Mouse (Mus musculus) adrenal gland, postnatal 10 days (tissue): ENCODE measurements around the gene Ntm. TPM values are rescaled to one million over a fixed set of nuclear protein-coding genes. Genes with fewer than 3 reads are reported as not detected.
A peak's percentile ranks its signal among the peaks of the same experiment; 100 is the strongest.

ENCODE experiments used
- DNase-seq: peaks from one replicate; pipeline ENCODE4 v3.0.0; 2021; ENCODE audit warnings: mixed read lengths
- total RNA-seq, 2 experiments: library from RNA; stranded (reverse); gene quantifications; 2 replicates each; pipeline ENCODE4 v1.2.3; 2021

Ntm gene
- total RNA-seq, 2 experiments from 2014 or later, result 1.5 to 1.7 TPM

DNA sequence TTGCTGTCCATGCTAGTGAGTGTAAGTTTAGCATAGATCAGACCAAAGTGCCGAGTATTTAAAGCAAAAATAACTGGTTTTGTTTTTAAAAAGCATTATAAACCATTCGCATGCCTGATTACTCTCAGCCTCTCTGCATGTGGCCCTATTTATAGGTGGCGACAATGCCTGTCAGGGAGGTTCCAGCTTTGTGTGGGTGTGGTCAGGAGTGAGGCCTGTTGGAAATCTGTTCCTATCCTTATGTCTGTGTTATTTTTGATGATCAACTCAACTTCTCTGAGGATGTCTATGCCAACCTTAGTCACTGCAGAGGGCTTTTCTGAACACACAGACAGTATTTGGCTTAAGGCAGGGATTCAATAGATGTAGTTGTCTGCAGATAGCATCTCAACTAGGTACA, 78.9 kb downstream of the Ntm start:
- no peak for DNase-seq

DNA sequence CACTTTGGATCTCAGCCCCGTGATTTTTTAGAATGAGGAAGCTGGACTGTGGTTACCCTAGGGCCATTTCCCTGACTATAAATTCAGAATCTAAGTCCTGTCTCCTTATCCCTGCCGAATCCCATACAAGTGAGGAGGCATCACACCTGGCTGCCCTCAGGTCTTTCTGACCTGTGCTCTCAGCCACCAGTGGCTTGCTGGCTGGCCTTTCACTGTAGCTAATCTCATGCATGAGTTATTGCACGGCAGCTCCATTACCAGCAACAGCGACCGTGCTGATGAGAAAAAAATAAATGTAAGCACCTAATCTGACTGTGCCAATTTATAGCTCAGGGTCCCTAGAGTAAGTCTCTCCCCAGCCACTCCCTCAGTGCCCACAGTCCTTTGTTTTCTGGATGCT, 81.3 kb downstream of the Ntm start:
- no peak for DNase-seq

GRCm38 (mm10) chr9:29877583-29877982, 85.4 kb downstream of the Ntm start:
- no peak for DNase-seq

- DNase-seq, result no peak
Measured at GRCm38 (mm10) chr9:29867746-29868145, 95.2 kb downstream of the Ntm start.

GRCm38 (mm10) chr9:29866824-29867223, 96.1 kb downstream of the Ntm start:
- no peak for DNase-seq

- DNase-seq, result no peak
Measured at GRCm38 (mm10) chr9:29866101-29866500, 96.8 kb downstream of the Ntm start.

- DNase-seq, result no peak
Measured at GRCm38 (mm10) chr9:29865502-29865901, 97.4 kb downstream of the Ntm start.

DNA sequence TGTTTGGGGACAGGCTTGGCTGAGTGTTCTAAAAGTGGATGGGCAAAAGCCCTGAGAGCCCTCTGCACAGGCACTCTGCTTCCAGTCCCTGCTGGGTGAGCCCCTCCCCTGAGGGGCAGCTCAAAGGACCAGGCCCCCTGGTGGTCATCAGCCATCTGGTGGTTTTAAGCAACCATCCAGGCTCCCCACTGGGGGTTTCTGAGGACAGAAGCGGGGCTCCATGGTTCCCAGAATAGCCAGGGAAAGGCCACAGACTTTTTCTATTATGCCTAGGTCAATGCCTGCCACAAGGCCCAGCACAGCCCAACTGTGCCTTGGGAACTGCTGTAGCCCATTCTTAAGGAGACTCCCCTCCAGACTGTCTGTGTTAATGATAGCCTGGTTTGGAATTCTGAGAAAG, 98.1 kb downstream of the Ntm start:
- no peak for DNase-seq

- DNase-seq, result no peak
Measured at GRCm38 (mm10) chr9:29862408-29862807, 100.5 kb downstream of the Ntm start.

DNA sequence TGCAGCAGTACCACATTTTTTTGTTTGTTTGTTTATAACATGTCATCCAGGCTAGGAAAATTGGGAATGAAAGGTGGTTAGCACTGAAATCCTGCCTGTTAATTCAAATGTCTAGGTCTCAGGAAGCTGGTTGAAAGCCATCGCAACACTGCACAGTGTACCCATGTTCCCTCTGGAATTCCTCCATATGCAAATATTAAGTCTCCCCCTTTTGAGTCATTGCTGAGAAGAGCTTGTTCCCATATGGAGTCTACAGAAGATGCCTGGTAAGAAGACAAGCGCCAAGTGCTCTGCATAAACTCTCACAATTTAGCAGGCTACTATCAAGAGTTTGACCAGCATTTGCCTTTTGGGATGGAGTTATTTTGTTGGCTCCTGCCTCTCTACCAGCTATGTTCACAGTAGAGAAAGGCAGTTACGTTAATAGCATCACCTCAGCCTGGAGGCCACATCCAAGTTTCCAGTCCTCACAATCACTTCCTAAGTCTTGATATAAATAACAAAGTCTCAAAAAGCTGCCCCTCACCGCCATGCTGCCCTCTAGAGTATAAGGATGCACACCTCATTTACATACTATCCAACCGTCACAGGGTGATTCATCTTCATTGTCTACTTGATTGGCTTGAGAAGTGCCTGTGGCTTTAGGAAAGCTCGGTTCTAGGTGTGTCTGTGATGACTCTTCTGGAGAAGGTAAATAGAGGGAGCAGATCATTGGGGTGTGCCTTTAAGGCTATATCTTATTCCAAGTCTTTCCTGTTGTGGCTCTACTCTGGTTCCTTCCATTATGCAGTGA, 103.5 kb downstream of the Ntm start:
- DNase-seq, result no peak

DNA sequence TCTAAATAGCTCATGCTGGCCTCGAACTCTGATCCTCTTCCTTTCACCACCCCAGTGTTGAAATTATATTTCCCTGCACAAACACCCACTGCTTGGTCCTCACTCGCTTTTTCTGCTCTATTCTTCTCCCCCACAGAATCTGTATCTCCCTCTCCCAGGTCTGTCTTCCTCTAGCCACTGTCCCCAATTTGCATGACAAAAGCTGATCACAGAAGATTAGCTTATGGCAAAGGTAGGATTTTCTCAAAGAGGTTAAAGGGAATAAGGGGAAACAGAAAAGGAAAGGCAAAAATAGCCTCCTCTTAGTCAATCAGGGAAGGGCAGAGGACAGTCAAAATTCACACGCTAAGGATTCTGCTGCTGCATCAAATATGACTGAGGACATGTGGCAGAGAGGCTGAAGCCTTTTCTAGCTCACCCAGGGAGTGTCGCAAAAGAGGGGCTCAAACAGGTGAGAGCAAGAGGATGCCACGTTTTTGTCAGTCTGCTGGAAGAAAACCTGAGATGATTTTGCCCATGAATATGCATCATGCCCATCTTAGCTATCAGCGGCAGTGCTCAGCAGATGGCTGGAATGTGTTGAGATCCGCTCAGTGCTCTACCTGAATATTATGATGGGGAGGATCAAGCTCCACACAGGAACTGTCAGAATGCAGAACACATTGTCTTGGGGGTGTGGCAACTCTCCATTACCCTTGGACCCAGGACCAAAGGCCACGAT, 114.0 kb downstream of the Ntm start:
- DNase-seq, result no peak

GRCm38 (mm10) chr9:29837344-29837743, 125.6 kb downstream of the Ntm start:
- no peak for DNase-seq

GRCm38 (mm10) chr9:29834911-29835310, 128.0 kb downstream of the Ntm start:
- DNase-seq, result peak; percentile 72

GRCm38 (mm10) chr9:29833781-29834180, 129.2 kb downstream of the Ntm start:
- DNase-seq, result no peak

- DNase-seq, result no peak
Measured at GRCm38 (mm10) chr9:29827240-29827660, 135.7 kb downstream of the Ntm start.

GRCm38 (mm10) chr9:29825236-29825635, 137.7 kb downstream of the Ntm start:
- no peak for DNase-seq

DNA sequence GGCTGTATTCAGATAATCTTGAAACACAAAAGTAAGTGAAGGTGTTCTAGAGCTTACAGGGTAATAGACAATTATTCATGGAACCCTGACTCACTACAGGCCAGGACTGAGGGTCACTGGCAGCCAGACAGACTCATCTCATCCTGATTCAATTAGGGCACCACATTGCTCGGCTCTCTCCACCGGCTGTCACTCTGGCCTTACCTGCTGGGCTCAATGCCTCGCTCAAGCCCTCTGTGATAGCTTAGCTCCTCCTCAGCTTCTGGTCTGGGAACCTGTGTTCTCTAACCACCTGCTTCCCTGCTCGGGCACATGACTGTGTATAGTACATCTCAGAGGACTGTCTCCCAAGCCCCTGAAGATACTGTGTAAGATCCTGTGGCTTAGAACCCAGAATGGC, 139.2 kb downstream of the Ntm start:
- no peak for DNase-seq

GRCm38 (mm10) chr9:29812685-29813084, 150.3 kb downstream of the Ntm start:
- no peak for DNase-seq

- no peak for DNase-seq
Measured at GRCm38 (mm10) chr9:29806790-29807189, 156.2 kb downstream of the Ntm start.

- no peak for DNase-seq
Measured at GRCm38 (mm10) chr9:29804483-29804882, 158.5 kb downstream of the Ntm start.

GRCm38 (mm10) chr9:29803738-29804285, 159.1 kb downstream of the Ntm start:
- DNase-seq, result no peak

DNA sequence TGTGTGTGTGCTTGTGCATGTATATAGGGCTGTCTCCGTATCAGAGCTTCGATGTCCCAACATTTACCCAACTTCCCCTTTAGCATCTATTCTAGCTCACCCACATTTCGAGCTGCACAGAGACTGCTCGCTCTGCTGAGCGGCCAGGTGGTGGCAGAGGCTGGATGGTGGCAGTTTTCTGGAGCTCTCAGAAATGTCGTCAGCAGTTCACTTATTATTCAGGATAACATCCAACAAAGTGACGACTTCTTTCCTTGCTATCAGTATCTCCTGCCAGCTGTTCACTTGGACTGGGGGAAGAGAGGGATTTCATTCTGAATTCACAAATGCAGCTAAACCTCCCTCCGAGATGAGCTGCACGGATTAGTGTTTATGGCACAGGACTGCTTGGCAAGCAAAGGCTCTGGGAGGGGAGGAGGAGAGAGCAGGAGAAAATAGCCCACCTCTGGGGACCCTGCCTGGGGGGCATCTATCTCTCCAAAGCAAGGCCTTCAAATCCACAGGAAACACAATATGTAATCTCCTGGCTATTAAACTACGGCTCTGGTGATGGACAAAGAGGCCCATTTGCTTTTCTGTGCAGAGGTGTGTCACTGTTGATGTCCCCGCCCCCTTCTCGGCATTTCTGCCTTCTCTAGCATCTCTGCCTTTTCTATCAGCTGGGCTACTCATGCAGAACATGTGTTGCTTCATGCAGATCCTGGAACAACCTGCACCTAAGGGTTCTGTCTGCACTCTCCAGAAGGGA, 159.8 kb downstream of the Ntm start:
- DNase-seq, result no peak
